Mouse (Mus musculus) urinary bladder, postnatal 4 days (tissue): Measurements from ENCODE around the gene Ak2.

Experiments
- DNase-seq, 2 experiments: peaks; one replicate each; pipeline ENCODE4 v3.0.0; 2021 to 2022; ENCODE audit warnings: low spot score in 2 of 2

Ak2 gene

DNA sequence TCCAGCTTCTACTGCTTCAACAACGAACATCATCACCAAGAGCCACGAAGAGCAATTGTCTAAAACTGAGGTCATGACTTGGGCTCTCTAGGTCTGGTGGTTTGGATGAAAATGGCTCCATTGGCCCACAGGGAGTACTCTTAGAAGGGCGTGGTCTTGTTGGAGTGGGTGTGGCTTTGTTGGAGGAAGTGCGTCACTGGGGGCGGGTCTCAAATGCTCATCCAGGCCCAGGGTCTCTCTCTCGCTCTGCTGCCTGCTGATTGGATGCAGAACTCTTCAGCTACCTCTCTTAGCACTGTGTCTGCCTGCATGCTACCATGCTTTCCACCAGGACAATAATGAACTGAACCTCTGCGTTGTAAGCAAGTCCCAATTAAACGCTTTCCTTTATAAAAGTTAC is 17.1 kb upstream of the Ak2 start:
- no peak for DNase-seq

DNA sequence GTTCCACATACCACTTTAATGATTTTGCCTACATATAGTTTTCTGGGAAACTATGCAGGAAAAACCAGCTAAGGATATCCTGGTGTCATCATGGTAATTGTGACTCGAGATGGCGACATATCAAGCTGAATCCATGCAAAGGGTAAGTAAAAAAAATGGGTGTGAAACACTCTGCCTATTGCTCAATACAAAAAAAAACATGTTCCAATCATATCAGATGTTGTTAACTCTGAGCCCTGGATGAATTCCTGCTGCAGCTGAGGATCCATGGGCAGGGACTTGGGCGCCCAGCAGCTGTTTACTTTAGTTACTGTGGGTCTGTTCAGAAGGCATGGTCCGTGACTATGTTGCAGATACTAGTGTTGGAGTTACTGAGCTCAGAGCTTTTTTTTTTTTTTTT is 15.2 kb upstream of the Ak2 start:
- no peak for DNase-seq

DNA sequence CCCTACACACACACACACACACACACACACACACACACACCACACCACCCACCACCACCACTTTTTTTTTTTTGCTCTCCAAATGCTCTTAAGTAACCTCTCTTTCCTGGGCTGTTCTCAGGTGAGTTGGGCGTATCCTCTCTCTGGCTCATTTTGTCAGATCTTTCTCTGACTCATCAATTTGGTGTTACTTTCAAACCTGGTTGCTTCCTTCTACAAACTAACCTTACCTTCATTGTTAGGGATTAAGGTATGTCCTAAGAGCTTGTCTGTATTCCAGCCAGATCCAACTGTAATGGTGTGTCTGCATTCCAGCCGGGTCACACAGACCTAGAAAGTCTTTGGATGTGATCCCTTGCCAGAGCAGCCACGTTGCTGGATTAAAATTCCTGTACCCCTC is 14.5 kb upstream of the Ak2 start:
- DNase-seq = no peak

DNA sequence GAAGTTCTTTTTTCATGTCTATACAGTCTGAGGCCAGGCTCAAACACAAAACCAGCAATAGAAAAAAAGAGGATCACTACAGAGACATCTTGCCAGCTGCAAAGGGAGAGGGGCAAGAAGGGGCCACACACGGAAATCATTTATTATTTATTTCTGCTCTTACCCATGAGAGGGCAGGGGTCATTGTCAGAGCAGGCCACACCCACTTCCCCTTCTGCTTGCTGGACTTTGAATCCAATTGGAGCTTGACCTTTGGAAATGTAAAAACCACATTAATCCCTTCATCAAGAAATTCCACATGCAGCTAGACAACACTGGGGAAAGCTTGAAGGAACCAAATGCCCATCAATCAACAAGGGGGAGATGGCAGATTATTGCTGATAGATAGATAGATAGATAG is 13.1 kb upstream of the Ak2 start:
- no peak for DNase-seq

DNA sequence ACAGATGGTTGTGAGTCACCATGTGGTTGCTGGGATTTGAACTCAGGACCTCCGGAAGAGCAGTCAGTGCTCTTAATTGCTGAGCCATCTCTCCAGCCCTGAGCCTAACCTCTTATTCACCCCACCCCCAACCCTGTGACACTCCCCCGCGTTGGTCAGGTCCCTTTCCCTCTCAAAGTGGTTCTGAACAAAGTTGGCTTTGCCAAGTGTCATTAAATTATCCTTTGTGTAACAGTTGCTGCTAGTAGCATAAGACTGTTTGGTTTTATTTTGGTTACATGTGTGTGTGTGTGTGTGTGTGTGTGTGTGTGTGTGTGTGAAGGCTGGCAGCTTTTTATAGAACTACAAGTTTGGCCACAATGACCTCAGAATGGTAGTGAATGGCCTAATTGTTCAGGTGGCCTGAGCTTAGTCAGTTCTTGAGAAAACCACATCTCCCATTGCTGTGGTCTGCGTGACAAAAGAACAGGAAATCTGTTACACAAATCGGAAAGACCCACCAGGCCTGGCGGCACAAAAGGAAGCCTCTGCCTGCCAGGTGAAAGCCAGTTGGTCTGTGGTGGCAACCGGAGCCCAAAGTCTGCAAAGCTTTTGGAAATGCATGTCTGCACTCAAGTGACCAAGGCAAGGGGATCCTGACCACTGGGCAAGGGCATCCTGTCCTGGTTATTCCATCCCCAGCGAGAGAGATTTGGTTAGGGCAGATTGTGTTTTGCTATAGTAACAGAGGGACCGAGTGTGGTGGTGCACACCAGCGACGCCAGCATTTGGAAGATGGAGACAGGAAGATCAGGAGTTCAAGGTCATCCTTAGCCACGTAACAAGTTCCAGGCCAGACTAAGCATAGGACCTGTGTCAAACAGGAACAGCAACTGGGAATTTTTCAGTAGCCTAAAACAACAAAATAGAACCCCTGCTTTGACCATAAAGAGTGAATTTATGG is 10.6 kb upstream of the Ak2 start:
- DNase-seq = no peak

DNA sequence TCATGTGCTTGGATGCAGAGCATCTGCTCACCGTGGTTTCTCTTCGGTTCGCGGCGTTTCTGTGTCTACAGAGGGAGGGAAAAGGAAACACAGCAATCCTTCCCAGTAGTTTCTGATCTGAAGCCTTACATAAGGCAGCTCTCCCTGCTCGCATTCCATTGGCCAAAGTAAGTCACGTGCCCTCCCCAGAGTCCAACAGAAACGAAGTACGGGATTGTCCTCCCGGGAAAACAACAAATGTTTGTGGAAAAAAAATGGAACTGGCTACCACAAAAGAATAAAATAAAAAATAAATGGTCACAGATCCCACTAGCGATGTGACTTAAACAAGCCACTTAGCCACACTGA is 10.0 kb upstream of the Ak2 start:
- DNase-seq = no peak

DNA sequence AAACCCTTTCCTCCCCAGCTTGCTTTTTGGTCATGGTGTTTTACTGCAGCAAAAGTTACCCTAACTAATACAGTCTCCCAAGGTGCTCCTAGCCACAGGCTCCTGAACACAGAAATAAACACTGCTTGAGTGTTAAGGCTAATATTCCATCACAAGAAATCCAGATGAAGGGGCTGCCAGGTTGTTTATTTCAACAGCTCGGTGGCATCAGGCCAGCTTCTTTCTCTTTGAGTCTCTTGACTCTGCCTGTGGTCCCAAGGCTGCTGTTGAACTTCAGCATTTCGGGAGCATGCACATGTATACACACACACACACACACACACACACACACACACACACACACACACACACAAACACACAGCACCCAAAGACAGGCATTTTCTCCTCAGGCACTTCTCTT is 8.6 kb upstream of the Ak2 start:
- DNase-seq = no peak

DNA sequence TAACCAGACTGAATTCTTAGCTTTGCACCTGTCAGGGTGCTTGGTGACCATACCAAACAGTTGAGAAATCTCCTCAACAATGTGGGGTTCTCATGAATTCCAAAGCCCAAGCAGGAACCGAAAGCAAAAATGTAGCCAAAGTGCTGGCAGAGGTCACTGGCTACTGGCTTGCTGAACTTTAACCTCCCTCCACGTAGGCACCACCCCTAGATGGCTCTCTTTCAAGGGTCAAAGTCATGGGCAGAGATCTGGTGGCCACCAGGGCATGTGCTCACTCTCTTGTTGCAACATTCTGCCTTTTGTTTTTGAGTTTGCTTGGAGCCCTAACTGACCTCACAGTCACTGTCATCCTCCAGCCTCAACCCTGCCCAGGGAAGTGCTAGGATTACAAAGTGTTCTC is 8.1 kb upstream of the Ak2 start:
- DNase-seq = no peak

DNA sequence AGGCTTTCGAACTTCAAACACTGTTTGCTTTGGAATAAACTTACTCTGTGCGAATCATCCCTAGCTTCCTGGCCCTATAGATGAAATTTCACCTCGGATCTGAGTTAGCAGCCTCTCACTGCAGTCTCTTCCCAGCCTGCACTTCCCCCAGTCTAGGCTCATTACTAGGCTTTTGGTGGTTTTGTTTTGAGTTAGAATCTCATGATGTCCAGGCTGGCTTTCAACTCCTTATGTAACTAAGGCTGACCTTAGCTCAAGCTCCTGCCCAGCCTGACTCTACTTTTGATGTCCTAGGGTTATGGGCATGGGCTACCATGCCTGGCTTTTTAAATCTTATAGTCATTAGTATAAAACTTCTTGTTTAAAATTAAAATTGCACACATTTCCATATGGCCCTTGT is 7.2 kb upstream of the Ak2 start:
- no peak for DNase-seq

DNA sequence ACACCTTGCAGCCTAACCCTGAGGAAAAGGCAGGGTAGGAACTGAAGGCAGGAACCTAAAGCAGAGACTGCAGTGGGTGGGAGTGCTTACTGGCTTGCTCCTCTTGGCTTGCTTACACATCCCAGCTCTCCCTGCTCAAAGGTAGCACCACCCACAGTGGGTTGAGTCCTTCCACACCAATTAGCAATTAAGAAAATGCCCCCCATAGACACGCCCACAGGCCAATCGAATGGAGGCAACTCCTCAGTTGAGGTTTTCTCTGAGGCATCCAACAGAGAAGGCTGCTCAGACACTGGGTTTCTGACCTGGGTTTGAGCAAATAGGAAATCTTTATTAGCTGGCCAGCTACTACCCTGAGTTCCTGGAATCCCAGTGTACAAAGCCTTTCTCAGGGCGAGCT is 2.8 kb upstream of the Ak2 start:
- no peak for DNase-seq

DNA sequence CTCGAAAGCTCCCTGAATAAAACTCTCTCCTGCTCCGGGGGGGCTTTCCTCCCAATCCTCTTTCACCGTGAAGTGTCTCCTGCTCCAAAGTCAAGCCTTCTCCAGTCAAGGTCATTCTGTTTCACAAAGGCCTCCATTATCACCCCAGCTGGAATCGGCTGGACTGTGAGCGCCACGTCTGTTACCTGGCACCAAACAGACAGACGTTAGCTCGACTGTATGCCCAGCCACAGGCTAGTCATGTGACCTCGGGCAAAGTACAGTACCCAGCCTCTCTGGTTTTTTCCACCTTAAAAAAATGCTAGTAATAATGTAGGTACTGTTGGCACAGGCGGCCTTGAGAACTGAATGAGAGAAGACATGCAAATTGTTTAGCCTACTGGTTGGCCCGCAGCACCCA is 2.1 kb upstream of the Ak2 start:
- DNase-seq = no peak

DNA sequence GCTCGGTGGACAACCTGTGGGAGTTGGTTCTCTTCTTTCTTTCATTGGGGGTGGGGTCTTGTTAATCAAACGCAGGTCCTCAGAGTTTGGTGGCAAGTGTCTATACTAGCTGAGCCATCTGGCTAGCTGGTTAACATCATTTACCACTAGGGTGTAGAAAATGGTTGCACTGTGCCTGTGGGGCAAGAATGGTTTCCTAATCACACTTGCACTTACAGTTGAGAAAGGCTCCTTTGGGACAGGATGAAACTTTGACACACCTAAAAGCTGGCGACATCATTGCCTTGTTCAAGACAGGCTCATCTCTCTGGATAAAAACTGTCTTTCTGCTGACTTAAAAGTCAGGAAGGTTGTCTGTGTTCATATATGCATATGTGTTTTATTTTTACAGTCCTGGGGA is 418 bp downstream of the Ak2 start:
- no peak for DNase-seq

DNA sequence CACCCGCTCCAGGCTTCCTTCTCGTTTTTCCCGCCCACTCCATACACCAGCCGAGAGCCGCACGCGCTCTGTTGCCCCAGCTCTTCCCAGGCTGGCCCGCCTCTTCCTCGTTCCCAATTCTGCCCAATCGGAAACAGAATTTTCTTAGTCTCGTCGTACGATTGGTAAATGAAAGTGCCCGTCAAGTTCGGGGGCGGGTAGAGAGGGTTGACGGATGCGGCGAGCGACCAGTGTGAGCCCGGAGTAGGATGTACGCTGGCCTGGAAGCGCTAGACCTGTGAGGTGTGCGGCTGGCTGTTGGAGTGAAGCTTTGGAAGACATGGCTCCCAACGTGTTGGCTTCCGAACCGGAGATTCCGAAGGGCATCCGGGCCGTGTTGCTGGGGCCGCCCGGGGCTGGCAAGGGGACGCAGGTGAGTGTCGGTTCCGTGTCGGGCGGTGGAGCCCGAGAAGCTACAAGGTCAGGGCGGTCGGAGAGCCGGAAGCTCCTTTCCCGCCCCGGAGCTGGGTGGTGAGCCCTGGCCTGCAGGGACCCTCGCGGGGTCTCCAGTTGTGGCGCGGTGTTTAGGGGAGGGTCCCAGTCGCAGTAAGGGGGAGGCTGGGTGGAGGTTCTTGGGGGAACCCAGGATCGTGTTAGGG is 1.4 kb downstream of the Ak2 start:
- DNase-seq = peak; percentile 92 to 93

DNA sequence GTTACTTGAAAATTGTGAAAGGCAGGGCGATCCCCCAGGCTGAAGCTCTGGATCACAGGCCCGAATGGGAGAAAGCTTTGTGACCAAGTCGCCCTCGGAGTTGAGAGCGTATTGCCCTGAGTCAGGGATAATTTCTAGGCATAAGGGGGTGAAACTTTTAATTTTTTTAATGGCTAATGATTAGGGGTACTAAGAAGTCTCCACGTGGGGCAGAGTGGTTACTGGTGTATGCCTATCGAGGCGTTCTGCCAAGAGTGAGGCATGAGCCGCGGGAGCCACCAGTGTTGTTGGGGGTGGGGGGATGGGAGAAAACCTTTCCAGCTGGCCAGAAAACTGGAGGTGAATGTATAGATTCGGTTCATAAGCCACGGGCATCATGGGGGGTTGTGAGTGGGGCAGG is 1.9 kb downstream of the Ak2 start:
- no peak for DNase-seq

DNA sequence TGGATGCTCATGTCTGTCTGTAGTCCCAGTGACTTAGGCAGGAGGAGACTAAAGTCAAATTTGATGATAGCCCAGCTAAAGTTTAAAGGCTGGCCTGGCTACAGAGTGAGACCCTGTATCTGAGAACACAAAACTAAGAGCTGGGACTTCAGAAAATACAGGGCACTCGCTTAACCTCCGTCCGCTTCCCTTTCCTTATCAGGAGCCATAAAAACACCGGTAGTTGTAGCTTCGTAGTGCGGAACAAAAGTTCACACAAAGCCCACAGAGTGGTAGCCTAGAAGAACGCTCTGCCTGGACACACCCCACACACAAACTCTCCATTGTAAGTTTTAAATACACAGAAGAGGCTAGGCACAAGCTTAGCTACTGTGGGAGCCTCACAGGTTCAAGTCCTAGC is 3.5 kb downstream of the Ak2 start:
- DNase-seq = no peak

DNA sequence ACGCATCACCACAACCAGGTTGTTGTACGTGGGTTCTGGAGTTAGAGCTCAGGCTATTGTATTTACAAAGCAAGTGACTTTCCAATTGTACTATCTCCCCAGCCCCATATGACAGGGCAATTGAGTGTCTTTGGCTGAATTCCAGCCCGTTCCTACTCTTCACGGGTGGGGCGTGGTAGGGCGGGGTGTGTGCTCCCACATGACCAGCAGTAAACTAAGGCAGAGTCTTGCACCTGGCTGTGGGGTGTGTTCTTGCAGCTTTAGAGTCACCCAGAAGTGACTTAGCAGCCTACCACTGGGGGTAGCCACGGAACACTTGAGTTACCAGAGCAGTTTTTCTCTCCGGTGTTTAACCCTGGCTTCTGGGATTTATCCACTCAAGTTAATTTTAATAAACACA is 5.5 kb downstream of the Ak2 start:
- no peak for DNase-seq

DNA sequence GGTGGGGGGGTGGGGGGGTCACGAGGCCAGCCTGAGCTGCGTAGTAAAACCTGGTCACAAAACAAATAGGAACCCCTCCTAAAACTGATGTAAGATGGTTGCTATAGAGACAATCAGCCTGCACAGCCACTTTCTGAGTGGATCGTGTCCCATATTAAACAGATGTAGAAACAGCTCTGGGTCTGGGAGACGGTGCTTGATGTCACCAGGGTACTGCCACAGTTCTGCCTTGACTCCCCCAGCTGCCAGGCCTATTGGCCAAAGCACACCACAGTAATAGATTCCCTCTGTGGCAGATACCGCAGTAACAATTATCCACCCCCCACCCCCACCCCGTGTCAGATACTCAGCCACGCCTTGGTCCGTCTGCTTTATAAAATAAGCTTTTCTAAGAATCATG is 6.6 kb downstream of the Ak2 start:
- no peak for DNase-seq

DNA sequence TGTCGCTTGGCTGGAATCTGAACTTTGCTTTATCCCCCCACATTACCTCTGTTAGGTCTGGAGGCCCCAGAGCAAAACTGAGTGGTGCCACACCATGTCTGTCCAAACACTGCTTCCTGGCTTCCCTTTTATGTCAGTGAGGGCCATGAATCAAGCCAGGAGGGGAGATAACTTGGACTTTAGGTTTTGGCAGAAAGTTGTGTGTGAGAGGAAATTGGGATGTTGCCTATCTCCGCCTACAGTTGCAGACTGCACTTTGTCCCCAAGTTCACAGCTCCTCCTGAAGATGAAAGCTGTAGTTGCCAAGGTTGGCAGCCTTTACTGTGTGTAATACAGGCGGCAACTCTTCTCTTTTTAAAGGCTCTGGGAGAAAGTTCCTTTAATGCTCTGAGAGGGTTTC is 9.0 kb downstream of the Ak2 start:
- no peak for DNase-seq

DNA sequence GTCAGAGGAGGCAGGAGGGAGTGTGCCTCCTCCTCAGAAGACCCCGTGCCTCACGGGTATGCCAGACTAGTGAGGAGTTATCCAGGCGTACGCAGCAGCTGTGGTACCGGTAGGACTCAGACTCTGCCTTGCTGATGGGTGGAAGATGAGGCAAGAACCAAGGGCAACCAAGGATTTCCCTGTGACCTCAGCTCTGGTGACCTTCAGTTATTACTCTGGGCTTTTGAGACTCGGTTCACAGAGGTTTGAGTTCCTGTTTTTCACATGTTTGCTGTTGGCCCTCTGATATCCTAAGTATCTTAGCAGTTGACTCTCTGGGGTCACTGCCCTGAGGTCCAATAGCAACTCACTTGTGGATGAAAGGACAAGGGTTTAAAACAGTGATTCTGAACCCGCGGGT is 12.0 kb downstream of the Ak2 start:
- no peak for DNase-seq

DNA sequence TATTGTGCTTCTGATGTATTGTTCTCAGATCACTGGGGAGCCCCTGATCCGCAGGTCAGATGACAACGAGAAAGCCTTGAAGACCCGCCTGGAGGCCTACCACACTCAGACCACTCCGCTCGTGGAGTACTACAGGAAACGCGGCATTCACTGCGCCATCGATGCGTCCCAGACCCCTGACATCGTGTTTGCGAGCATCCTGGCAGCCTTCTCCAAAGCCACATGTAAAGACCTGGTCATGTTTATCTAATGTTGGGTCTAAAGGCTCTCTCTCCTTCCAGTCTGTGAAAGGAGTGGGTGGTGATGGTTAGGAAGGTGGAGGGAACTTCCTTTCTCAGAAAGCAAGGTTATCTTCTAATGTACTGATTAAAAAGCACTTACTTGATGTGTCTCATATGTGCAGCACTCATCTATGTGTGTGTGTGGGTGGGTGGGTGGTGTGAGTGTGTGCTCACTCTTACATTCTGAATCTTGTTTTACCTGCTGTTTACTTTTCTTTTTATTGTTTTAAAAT is 16.3 kb downstream of the Ak2 start:
- no peak for DNase-seq

DNA sequence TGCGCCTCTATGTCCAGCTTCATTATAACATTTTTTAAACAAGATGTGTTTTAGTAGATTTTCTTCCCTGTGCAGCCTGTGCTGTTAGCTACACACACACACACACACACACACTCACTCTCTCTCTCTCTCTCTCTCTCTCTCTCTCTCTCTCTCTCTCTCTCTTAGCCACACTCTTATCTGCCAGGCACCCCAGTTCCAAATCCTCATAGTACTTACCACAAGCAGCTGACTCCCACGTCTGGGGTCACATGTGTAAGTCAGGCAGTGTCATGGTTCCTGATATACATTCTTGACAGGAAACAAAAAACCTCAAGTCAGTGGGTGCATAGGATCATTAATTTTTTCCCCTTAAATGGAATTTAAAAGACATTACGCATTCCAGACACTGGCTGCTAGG is 16.9 kb downstream of the Ak2 start:
- DNase-seq = no peak

DNA sequence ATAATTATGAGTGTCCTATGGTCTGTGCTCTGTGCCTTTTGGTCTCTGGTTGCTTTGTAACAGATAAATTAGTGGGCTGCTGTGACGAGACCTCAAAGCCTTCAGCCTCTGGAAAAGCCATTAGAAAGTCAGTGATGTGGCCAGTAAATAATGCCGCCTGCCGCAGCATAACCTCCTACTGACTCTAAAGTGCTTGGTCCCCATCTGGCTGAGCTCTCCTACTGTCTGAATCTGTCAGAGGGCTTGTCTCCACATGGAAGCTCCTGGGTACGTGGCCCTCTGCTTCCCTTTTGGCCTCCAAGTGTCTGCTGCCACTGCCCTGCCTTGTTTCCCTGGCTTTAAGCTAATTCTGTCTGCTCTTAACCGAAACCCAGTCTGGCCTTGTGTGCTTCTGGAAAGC is 17.8 kb downstream of the Ak2 start:
- DNase-seq = no peak

DNA sequence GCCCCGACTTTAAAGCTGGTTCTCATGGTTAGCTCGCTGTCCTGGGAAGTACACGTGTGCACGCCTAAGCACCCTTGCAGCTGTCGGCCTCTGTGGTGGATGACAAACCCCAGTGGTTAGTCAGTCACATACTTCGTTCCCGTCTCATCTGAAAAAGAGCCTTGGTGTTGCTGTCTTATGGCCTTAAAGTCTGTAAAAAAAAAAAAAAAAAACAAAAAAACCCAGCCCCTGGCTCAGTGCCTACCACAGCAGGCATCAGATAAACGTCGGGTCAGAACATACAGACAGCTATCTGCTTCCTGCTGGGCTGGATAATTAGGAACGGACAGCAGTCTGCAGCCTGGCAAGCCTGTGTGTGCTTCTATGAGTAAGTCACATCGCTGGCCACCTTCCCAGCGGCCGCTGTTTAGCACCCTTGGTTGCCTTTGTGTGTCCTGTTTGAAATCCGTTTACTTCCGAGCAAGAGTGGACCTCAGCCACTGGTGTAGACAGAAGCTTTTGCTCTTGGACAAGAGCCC is 19.9 kb downstream of the Ak2 start:
- no peak for DNase-seq
